Mouse (Mus musculus) MEL (cell line): ENCODE results near the gene Maml3. TPM values are rescaled to one million over a fixed set of nuclear protein-coding genes. Genes with fewer than 3 reads are reported as not detected.

Source experiments
- DNase-seq: peaks from one replicate; pipeline ENCODE4 v3.0.0; 2011; ENCODE audit warnings: low read depth, low spot score
- H3K27ac ChIP-seq: 2 replicates; pipeline ENCODE4 v1.5.1; 2012; ENCODE audit warnings: low read depth, mild to moderate bottlenecking, control low read depth, low read length, moderate library complexity; ENCODE audit not compliant: control insufficient read depth
- H3K27me3 ChIP-seq, 2 experiments: fragments of 150-350 bp in 1 of 2; sonication (generic) in 1 of 2; 2 replicates each; pipeline ENCODE4 v1.6.1; 2012; ENCODE audit warnings: low read length in 2 of 2, mild to moderate bottlenecking in 2 of 2, improper control_type of control experiment in 1 of 2, moderate library complexity in 1 of 2; ENCODE audit not compliant: insufficient read depth in 2 of 2, control insufficient read depth in 1 of 2
- H3K36me3 ChIP-seq, 2 experiments: 2 replicates each; pipeline ENCODE4 v1.6.1; 2012 to 2014; ENCODE audit warnings: low read length in 2 of 2, improper control_type of control experiment in 1 of 2, inconsistent platforms in 1 of 2, mild to moderate bottlenecking in 1 of 2; ENCODE audit not compliant: insufficient read depth in 2 of 2, control insufficient read depth in 1 of 2
- H3K4me1 ChIP-seq, 2 experiments: fragments of 150-350 bp in 1 of 2; sonication (generic) in 1 of 2; 2 replicates each; pipeline ENCODE4 v1.6.1; 2012; ENCODE audit warnings: low read length in 2 of 2, improper control_type of control experiment in 1 of 2, mild to moderate bottlenecking in 1 of 2; ENCODE audit not compliant: insufficient read depth in 2 of 2, control insufficient read depth in 1 of 2
- H3K4me3 ChIP-seq, 2 experiments: fragments of 150-350 bp in 1 of 2; sonication (generic) in 1 of 2; 2 replicates each; pipeline ENCODE4 v1.5.1; 2012; ENCODE audit warnings: low read depth in 2 of 2, low read length in 2 of 2, mild to moderate bottlenecking in 2 of 2, moderate library complexity in 2 of 2, control low read depth in 1 of 2, improper control_type of control experiment in 1 of 2; ENCODE audit not compliant: control insufficient read depth in 1 of 2, insufficient read depth in 1 of 2
- H3K79me2 ChIP-seq: 2 replicates; pipeline ENCODE4 v1.6.1; 2012; ENCODE audit warnings: mild to moderate bottlenecking, low read length, moderate library complexity; ENCODE audit not compliant: control insufficient read depth, poor library complexity, insufficient read depth
- H3K9ac ChIP-seq: 2 replicates; pipeline ENCODE4 v1.6.1; 2012; ENCODE audit warnings: low read depth, mild to moderate bottlenecking, control low read depth, low read length, moderate library complexity; ENCODE audit not compliant: control insufficient read depth, poor library complexity, severe bottlenecking
- H3K9me3 ChIP-seq: fragments of 150-350 bp; sonication (generic); replicated peaks from 2 replicates; pipeline ENCODE4 v1.6.1; 2012; ENCODE audit warnings: mild to moderate bottlenecking, low read length, improper control_type of control experiment, moderate library complexity; ENCODE audit not compliant: insufficient read depth
- E2F4 ChIP-seq: IDR thresholded peaks from 2 replicates; pipeline ENCODE4 v1.6.1; 2011; ENCODE audit warnings: low read depth, low read length, improper control_type of control experiment, borderline replicate concordance
- ELF1 ChIP-seq: IDR thresholded peaks from 2 replicates; pipeline ENCODE4 v1.6.1; 2014; ENCODE audit warnings: low read depth, mild to moderate bottlenecking, inconsistent platforms, low read length, improper control_type of control experiment, moderate library complexity
- EP300 ChIP-seq, 2 experiments: IDR thresholded peaks; 2 replicates each; pipeline ENCODE4 v1.6.1; 2011; ENCODE audit warnings: improper control_type of control experiment in 2 of 2, low read length in 2 of 2, low read depth in 1 of 2, mild to moderate bottlenecking in 1 of 2
- ETS1 ChIP-seq: IDR thresholded peaks from 2 replicates; pipeline ENCODE4 v1.6.1; 2012; ENCODE audit warnings: low read depth, mild to moderate bottlenecking, inconsistent platforms, low read length, improper control_type of control experiment, moderate library complexity
- GABPA ChIP-seq: IDR thresholded peaks from 2 replicates; pipeline ENCODE4 v1.6.1; 2012; ENCODE audit warnings: low read depth, mild to moderate bottlenecking, inconsistent platforms, low read length, improper control_type of control experiment, moderate library complexity
- GATA1 ChIP-seq: IDR thresholded peaks from 2 replicates; pipeline ENCODE4 v1.6.1; 2011; ENCODE audit warnings: low read depth, low read length, improper control_type of control experiment
- MAFK ChIP-seq: IDR thresholded peaks from 2 replicates; pipeline ENCODE4 v1.6.1; 2011; ENCODE audit warnings: low read depth, mild to moderate bottlenecking, low read length, improper control_type of control experiment, borderline replicate concordance
- MAX ChIP-seq: IDR thresholded peaks from 2 replicates; pipeline ENCODE4 v1.6.1; 2011; ENCODE audit warnings: low read length, improper control_type of control experiment
- MAZ ChIP-seq: IDR thresholded peaks from 2 replicates; pipeline ENCODE4 v1.6.1; 2012; ENCODE audit warnings: low read depth, mild to moderate bottlenecking, inconsistent platforms, low read length, improper control_type of control experiment
- MYB ChIP-seq: IDR thresholded peaks from 2 replicates; pipeline ENCODE4 v1.6.1; 2011; ENCODE audit warnings: mild to moderate bottlenecking, low read depth, low read length, improper control_type of control experiment
- MYC ChIP-seq: IDR thresholded peaks from 2 replicates; pipeline ENCODE4 v1.6.1; 2011; ENCODE audit warnings: low read depth, mild to moderate bottlenecking, low read length, improper control_type of control experiment, moderate library complexity
- NELFE ChIP-seq: IDR thresholded peaks from 2 replicates; pipeline ENCODE4 v1.6.1; 2011; ENCODE audit warnings: low read depth, low read length, improper control_type of control experiment
- POLR2AphosphoS5 ChIP-seq: IDR thresholded peaks from 2 replicates; pipeline ENCODE4 v1.6.1; 2012; ENCODE audit warnings: low read depth, borderline replicate concordance, mild to moderate bottlenecking, inconsistent platforms, low read length, moderate library complexity, mixed read lengths
- RAD21 ChIP-seq: IDR thresholded peaks from 2 replicates; pipeline ENCODE4 v1.6.1; 2011; ENCODE audit warnings: mild to moderate bottlenecking, low read depth, low read length, improper control_type of control experiment
- SIN3A ChIP-seq: IDR thresholded peaks from 2 replicates; pipeline ENCODE4 v1.6.1; 2012; ENCODE audit warnings: low read length, improper control_type of control experiment, inconsistent platforms
- SMC3 ChIP-seq: IDR thresholded peaks from 2 replicates; pipeline ENCODE4 v1.6.1; 2011; ENCODE audit warnings: low read depth, low read length, improper control_type of control experiment
- TAL1 ChIP-seq: IDR thresholded peaks from 2 replicates; pipeline ENCODE4 v1.6.1; 2012; ENCODE audit warnings: mild to moderate bottlenecking, inconsistent platforms, low read length, moderate library complexity, mixed read lengths
- USF1 ChIP-seq: IDR thresholded peaks from 2 replicates; pipeline ENCODE4 v1.6.1; 2014; ENCODE audit warnings: low read depth, mild to moderate bottlenecking, inconsistent platforms, low read length, improper control_type of control experiment, moderate library complexity
- USF2 ChIP-seq, 2 experiments: IDR thresholded peaks; 2 replicates each; pipeline ENCODE4 v1.6.1; 2011 to 2012; ENCODE audit warnings: improper control_type of control experiment in 2 of 2, low read length in 2 of 2, borderline replicate concordance in 1 of 2, inconsistent platforms in 1 of 2, low read depth in 1 of 2, mild to moderate bottlenecking in 1 of 2; ENCODE audit not compliant: insufficient read depth in 1 of 2
- ZC3H11A ChIP-seq: IDR thresholded peaks from 2 replicates; pipeline ENCODE4 v1.6.1; 2012; ENCODE audit warnings: low read depth, mild to moderate bottlenecking, inconsistent platforms, low read length, improper control_type of control experiment
- ZKSCAN1 ChIP-seq: IDR thresholded peaks from 2 replicates; pipeline ENCODE4 v1.6.1; 2012; ENCODE audit warnings: low read depth, mild to moderate bottlenecking, inconsistent platforms, low read length, improper control_type of control experiment, moderate library complexity
- ZMIZ1 ChIP-seq: IDR thresholded peaks from 2 replicates; pipeline ENCODE4 v1.6.1; 2012; ENCODE audit warnings: low read depth, mild to moderate bottlenecking, inconsistent platforms, low read length, improper control_type of control experiment, moderate library complexity
- ZNF384 ChIP-seq: IDR thresholded peaks from 2 replicates; pipeline ENCODE4 v1.6.1; 2012; ENCODE audit warnings: low read depth, mild to moderate bottlenecking, inconsistent platforms, low read length, improper control_type of control experiment
- polyA plus RNA-seq, 2 experiments: library from polyadenylated mRNA; stranded (reverse) in 1 of 2; unstranded in 1 of 2; fragments of >175 nt in 1 of 2; fragments of >200 nt in 1 of 2; gene quantifications; 2 replicates each; pipeline versions ENCODE4 v1.2.1 to v1.2.4; 2012; ENCODE audit warnings: low replicate concordance in 2 of 2, low read depth in 1 of 2; ENCODE audit not compliant: insufficient read length in 2 of 2, insufficient read depth in 1 of 2, missing spikeins in 1 of 2
- total RNA-seq: library from RNA; depleted of rRNA; stranded (reverse); fragments of 300-350 nt; gene quantifications from 2 replicates; pipeline ENCODE4 v1.2.3, GENCODE M21; 2012

The Maml3 gene
- total and polyA plus RNA-seq, 3 experiments, result 2.0 to 4.1 TPM; not detected in 1

GRCm38 (mm10) chr3:51914900-51915299, 190.0 kb downstream of the Maml3 start (continued):
- no peak for TF ChIP-seq NELFE
- no peak for TF ChIP-seq USF2 (IDR thresholded peaks at IDR 0.05; ENCODE audit: borderline replicate concordance in 1 of 2, insufficient read depth in 1 of 2, low read depth in 1 of 2, low read length in 2 of 2)
- peak; percentile 23 for TF ChIP-seq SMC3
- no peak for TF ChIP-seq MAZ
- TF ChIP-seq MAFK, result peak; percentile 75; the same call in 1 of the 2 replicates
- TF ChIP-seq ELF1, result no peak
- no peak for TF ChIP-seq GABPA

GRCm38 (mm10) chr3:51913498-51913897, 191.4 kb downstream of the Maml3 start:
- H3K9ac ChIP-seq, result no peak overlapping the region
- H3K4me3 ChIP-seq, result no peak overlapping the region
- H3K27me3 ChIP-seq, result no peaks in the 10 kb centered on the region
- peaks cover 21 to 22% of the 10 kb centered on the region in 2 experiments for H3K4me1 ChIP-seq
- no peak overlapping the region for H3K27ac ChIP-seq
- DNase-seq, result peak; percentile 4
- peaks cover 0 to 24% of the 10 kb centered on the region in 2 experiments; a peak in 2 of 4 replicates for H3K36me3 ChIP-seq
- TF ChIP-seq EP300 (IDR thresholded peaks at IDR 0.05; ENCODE audit: low read depth in 1 of 2, low read length in 2 of 2) (0 out of 4 replicates have a peak, but pooled peaks of 1 of the 2 experiments have one; percentile 10), ZNF384 (no peak), ZC3H11A (no peak), ZMIZ1 (no peak), MYC (no peak), USF1 (no peak), TAL1 (no peak), ETS1 (no peak), MAX (no peak), MAZ (no peak), RAD21 (no peak), POLR2AphosphoS5 (no peak), GATA1 (peak; percentile 51; the same call in 1 of the 2 replicates), SIN3A (no peak), MYB (no peak), ZKSCAN1 (no peak), E2F4 (no peak)
- no peaks in the 10 kb centered on the region for H3K9me3 ChIP-seq
- H3K79me2 ChIP-seq, result no peaks in the 10 kb centered on the region
